Mouse (Mus musculus): ENCODE results near the gene Ccdc163.

Ccdc163 gene

GRCm38 (mm10) chr4:116776391-116776790, 68.1 kb downstream of the Ccdc163 start:
- no peak for DNase-seq (ENCODE audit: low read depth, low spot score)

- no peak for DNase-seq (ENCODE audit: low read depth, low spot score)
Observed at GRCm38 (mm10) chr4:116777079-116777478, 68.8 kb downstream of the Ccdc163 start.

GRCm38 (mm10) chr4:116780541-116780940, 72.2 kb downstream of the Ccdc163 start:
- no peak for DNase-seq (ENCODE audit: low read depth, low spot score)

- no peak for DNase-seq (ENCODE audit: low read depth, low spot score)
Observed at GRCm38 (mm10) chr4:116781366-116781765, 73.1 kb downstream of the Ccdc163 start.

GRCm38 (mm10) chr4:116782171-116782570, 73.9 kb downstream of the Ccdc163 start:
- DNase-seq (ENCODE audit: low read depth, low spot score): no peak

- DNase-seq (ENCODE audit: low read depth, low spot score): no peak
Observed at GRCm38 (mm10) chr4:116786587-116786986, 78.3 kb downstream of the Ccdc163 start.

GRCm38 (mm10) chr4:116787985-116788760, 79.9 kb downstream of the Ccdc163 start:
- no peak for DNase-seq (ENCODE audit: low read depth, low spot score)

GRCm38 (mm10) chr4:116788956-116789355, 80.6 kb downstream of the Ccdc163 start:
- peak; percentile 79 for DNase-seq (ENCODE audit: low read depth, low spot score)

GRCm38 (mm10) chr4:116792453-116792852, 84.1 kb downstream of the Ccdc163 start:
- DNase-seq (ENCODE audit: low read depth, low spot score): no peak

- DNase-seq (ENCODE audit: low read depth, low spot score): no peak
Observed at GRCm38 (mm10) chr4:116794273-116794672, 86.0 kb downstream of the Ccdc163 start.

- DNase-seq (ENCODE audit: low read depth, low spot score): no peak
Observed at GRCm38 (mm10) chr4:116796442-116797110, 88.3 kb downstream of the Ccdc163 start.

- DNase-seq (ENCODE audit: low read depth, low spot score): no peak
Observed at GRCm38 (mm10) chr4:116799901-116800300, 91.6 kb downstream of the Ccdc163 start.
